Mouse (Mus musculus): ENCODE results near the gene Srrm1. TPM values are rescaled to one million over a fixed set of nuclear protein-coding genes. Genes with fewer than 3 reads are reported as not detected.

The Srrm1 gene
- polyA plus RNA-seq (2012; rRNA removed): 124 and 130 TPM in 2 replicates

- peak; percentile 89 for TF ChIP-seq POLR2A (IDR thresholded peaks at IDR 0.05; ENCODE audit: borderline replicate concordance, insufficient read depth, low read length)
- no peak for TF ChIP-seq CTCF (IDR thresholded peaks at IDR 0.05; ENCODE audit: borderline replicate concordance, insufficient read depth, low read depth, low read length)
- H3K27ac ChIP-seq (ENCODE audit: insufficient read depth, low read length): peak within 1 kb of the TSS; percentile 69
- DNase-seq: peak; percentile 98 to 99
- peaks cover 4% of the 10 kb centered on the region; the same call in 1 of the 2 replicates for H3K4me1 ChIP-seq (ENCODE audit: control insufficient read depth, insufficient read depth, low read length)
- no peaks in the 10 kb centered on the region for H3K27me3 ChIP-seq (ENCODE audit: control insufficient read depth, insufficient read depth, low read length)
- under 1% methylated on average over 69 of the region's 69 CpGs for WGBS
- peak within 1 kb of the TSS; percentile 80 for H3K4me3 ChIP-seq (replicated peaks; ENCODE audit: insufficient read depth, low read depth, low read length)
These were observed at the start of gene Srrm1 for GRCm38 (mm10) chr4:135353066-135353793. Srrm1 (minus strand) TSS chr4:135353321.

GRCm38 (mm10) chr4:135401881-135402280 lies 48.8 kb upstream of the Srrm1 start:
- no peak for TF ChIP-seq CTCF (IDR thresholded peaks at IDR 0.05; ENCODE audit: borderline replicate concordance, insufficient read depth, low read depth, low read length)
- H3K27ac ChIP-seq (ENCODE audit: insufficient read depth, low read length): no peak overlapping the region
- H3K27me3 ChIP-seq (ENCODE audit: control insufficient read depth, insufficient read depth, low read length): no peaks in the 10 kb centered on the region
- DNase-seq: no peak
- 26% methylated on average over 7 of the region's 7 CpGs for WGBS
- no peaks in the 10 kb centered on the region for H3K4me1 ChIP-seq (ENCODE audit: control insufficient read depth, insufficient read depth, low read length)
- no peak overlapping the region for H3K4me3 ChIP-seq (replicated peaks; ENCODE audit: insufficient read depth, low read depth, low read length)

- H3K4me1 ChIP-seq (ENCODE audit: control insufficient read depth, insufficient read depth, low read length): no peaks in the 10 kb centered on the region
- no peak within 1 kb of the TSS for H3K4me3 ChIP-seq (replicated peaks; ENCODE audit: insufficient read depth, low read depth, low read length)
- H3K27ac ChIP-seq (ENCODE audit: insufficient read depth, low read length): no peak within 1 kb of the TSS
- H3K27me3 ChIP-seq (ENCODE audit: control insufficient read depth, insufficient read depth, low read length): no peaks in the 10 kb centered on the region
- no peak for DNase-seq
- TF ChIP-seq CTCF (IDR thresholded peaks at IDR 0.05; ENCODE audit: borderline replicate concordance, insufficient read depth, low read depth, low read length) (no peak), POLR2A (IDR thresholded peaks at IDR 0.05; ENCODE audit: borderline replicate concordance, insufficient read depth, low read length) (no peak)
- WGBS: 2% methylated on average over 29 of the region's 29 CpGs
These were observed 44.9 kb upstream of the Srrm1 start, which contains the start of gene Ncmap for GRCm38 (mm10) chr4:135397991-135398390. Ncmap (minus strand) TSS chr4:135398227.

GRCm38 (mm10) chr4:135397551-135397950 lies 44.4 kb upstream of the Srrm1 start:
- 10% methylated on average over 16 of the region's 16 CpGs for WGBS
- TF ChIP-seq CTCF (IDR thresholded peaks at IDR 0.05; ENCODE audit: borderline replicate concordance, insufficient read depth, low read depth, low read length) (no peak), POLR2A (IDR thresholded peaks at IDR 0.05; ENCODE audit: borderline replicate concordance, insufficient read depth, low read length) (no peak)
- no peak overlapping the region for H3K4me3 ChIP-seq (replicated peaks; ENCODE audit: insufficient read depth, low read depth, low read length)
- DNase-seq: no peak
- H3K27ac ChIP-seq (ENCODE audit: insufficient read depth, low read length): no peak overlapping the region
- no peaks in the 10 kb centered on the region for H3K4me1 ChIP-seq (ENCODE audit: control insufficient read depth, insufficient read depth, low read length)
- H3K27me3 ChIP-seq (ENCODE audit: control insufficient read depth, insufficient read depth, low read length): no peaks in the 10 kb centered on the region

GRCm38 (mm10) chr4:135396303-135396702 lies 43.2 kb upstream of the Srrm1 start:
- Histone ChIP-seq H3K4me3 (replicated peaks; ENCODE audit: insufficient read depth, low read depth, low read length) (no peak overlapping the region), H3K27me3 (ENCODE audit: control insufficient read depth, insufficient read depth, low read length) (no peaks in the 10 kb centered on the region), H3K4me1 (ENCODE audit: control insufficient read depth, insufficient read depth, low read length) (no peaks in the 10 kb centered on the region), H3K27ac (ENCODE audit: insufficient read depth, low read length) (no peak overlapping the region)
- DNase-seq: no peak
- 90% methylated on average over 5 of the region's 5 CpGs for WGBS
- TF ChIP-seq CTCF (IDR thresholded peaks at IDR 0.05; ENCODE audit: borderline replicate concordance, insufficient read depth, low read depth, low read length) (0 out of 2 replicates have a peak, but pooled peaks have one; percentile 17), POLR2A (IDR thresholded peaks at IDR 0.05; ENCODE audit: borderline replicate concordance, insufficient read depth, low read length) (no peak)

GRCm38 (mm10) chr4:135395375-135395774 lies 42.3 kb upstream of the Srrm1 start:
- Histone ChIP-seq H3K27ac (ENCODE audit: insufficient read depth, low read length) (no peak overlapping the region), H3K4me1 (ENCODE audit: control insufficient read depth, insufficient read depth, low read length) (no peaks in the 10 kb centered on the region), H3K27me3 (ENCODE audit: control insufficient read depth, insufficient read depth, low read length) (no peaks in the 10 kb centered on the region), H3K4me3 (replicated peaks; ENCODE audit: insufficient read depth, low read depth, low read length) (no peak overlapping the region)
- no peak for DNase-seq
- WGBS: 85% methylated on average over 4 of the region's 4 CpGs
- TF ChIP-seq CTCF (IDR thresholded peaks at IDR 0.05; ENCODE audit: borderline replicate concordance, insufficient read depth, low read depth, low read length) (no peak), POLR2A (IDR thresholded peaks at IDR 0.05; ENCODE audit: borderline replicate concordance, insufficient read depth, low read length) (no peak)

GRCm38 (mm10) chr4:135394666-135395065 lies 41.5 kb upstream of the Srrm1 start:
- Histone ChIP-seq H3K27ac (ENCODE audit: insufficient read depth, low read length) (no peak overlapping the region), H3K27me3 (ENCODE audit: control insufficient read depth, insufficient read depth, low read length) (no peaks in the 10 kb centered on the region), H3K4me3 (replicated peaks; ENCODE audit: insufficient read depth, low read depth, low read length) (no peak overlapping the region), H3K4me1 (ENCODE audit: control insufficient read depth, insufficient read depth, low read length) (no peaks in the 10 kb centered on the region)
- WGBS: 84% methylated on average over 7 of the region's 7 CpGs
- DNase-seq: no peak
- no peak for TF ChIP-seq POLR2A (IDR thresholded peaks at IDR 0.05; ENCODE audit: borderline replicate concordance, insufficient read depth, low read length)
- TF ChIP-seq CTCF (IDR thresholded peaks at IDR 0.05; ENCODE audit: borderline replicate concordance, insufficient read depth, low read depth, low read length): no peak

- TF ChIP-seq POLR2A (IDR thresholded peaks at IDR 0.05; ENCODE audit: borderline replicate concordance, insufficient read depth, low read length) (no peak), CTCF (IDR thresholded peaks at IDR 0.05; ENCODE audit: borderline replicate concordance, insufficient read depth, low read depth, low read length) (no peak)
- Histone ChIP-seq H3K4me3 (replicated peaks; ENCODE audit: insufficient read depth, low read depth, low read length) (no peak overlapping the region), H3K4me1 (ENCODE audit: control insufficient read depth, insufficient read depth, low read length) (no peaks in the 10 kb centered on the region), H3K27ac (ENCODE audit: insufficient read depth, low read length) (no peak overlapping the region), H3K27me3 (ENCODE audit: control insufficient read depth, insufficient read depth, low read length) (no peaks in the 10 kb centered on the region)
- 71% methylated on average over 6 of the region's 6 CpGs for WGBS
- no peak for DNase-seq
These were observed 40.3 kb upstream of the Srrm1 start for GRCm38 (mm10) chr4:135393381-135393780.

Measured in cerebellum, adult 2 months (tissue).